Mouse (Mus musculus): ENCODE measurements around the gene Lman2.

GRCm38 (mm10) chr13:55321434-55322129 is 41.0 kb downstream of the Lman2 start, which contains the start of gene Rab24:
- TF ChIP-seq CTCF (IDR thresholded peaks at IDR 0.05; ENCODE audit: low read depth) (no peak), EP300 (IDR thresholded peaks at IDR 0.05; ENCODE audit: low read depth) (no peak)

Measured in heart, postnatal 0 days (tissue).